Comparison of ENCODE assay signal across 25 mouse cellular contexts in genomic region chr13:59661966-59662365, GRCm38 (mm10). TPM values are rescaled to one million over a fixed set of nuclear protein-coding genes. Genes with fewer than 3 reads are reported as not detected.
"Had no signal": no experiment of that assay in that cellular context is flagged by ENCODE, and none has a peak within 500 bp of the region (broad histone marks: within the 10 kb centered on the region; RNA-seq: fewer than 3 reads in every experiment).

No protein-coding gene starts in this region.

- H3K36me3 ChIP-seq: midbrain, embryonic 15.5 days had no signal

- H3K9ac ChIP-seq: lung, embryonic 14.5 days; midbrain, embryonic 12.5 days; midbrain, embryonic 15.5 days; neural tube, embryonic 12.5 days had no signal

- H3K9me3 ChIP-seq: midbrain, embryonic 12.5 days; midbrain, embryonic 15.5 days had no signal

- DNase-seq: lung, adult 18-20 months; lung, embryonic 14.5 days; lung, postnatal 10 days; lung, postnatal 4 days; right cerebral cortex, postnatal 14 days; spleen, adult 18-20 months; thymus, adult 18-20 months; thymus, postnatal 14 days; thymus, postnatal 36 days had no signal

- H3K27me3 ChIP-seq: midbrain, embryonic 12.5 days; midbrain, embryonic 15.5 days; neural tube, embryonic 12.5 days had no signal

- ATAC-seq: midbrain, embryonic 15.5 days had no signal

- H3K4me3 ChIP-seq: midbrain, embryonic 10.5 days; midbrain, embryonic 12.5 days; midbrain, embryonic 15.5 days; neural tube, embryonic 12.5 days had no signal

- H3K27ac ChIP-seq: midbrain, embryonic 10.5 days; midbrain, embryonic 12.5 days; midbrain, embryonic 15.5 days; neural tube, embryonic 12.5 days had no signal

- H3K4me2 ChIP-seq: lung, embryonic 14.5 days; midbrain, embryonic 12.5 days; midbrain, embryonic 15.5 days; neural tube, embryonic 12.5 days had no signal

RNA-seq across cellular contexts. Expression of gene 4921517D22Rik, which starts 31.9 kb away (rescaled TPM):
- total RNA-seq: megakaryocyte, adult 5-6 weeks; megakaryocyte-erythroid progenitor cell, adult 5-6 weeks; midbrain, postnatal 0 days; monocyte, adult 5-6 weeks had no signal
- polyA plus RNA-seq: liver, embryonic 16.5 days; lung, embryonic 14.5 days; lung, embryonic 16.5 days; midbrain, embryonic 10.5 days; midbrain, embryonic 12.5 days; midbrain, embryonic 15.5 days; midbrain, postnatal 0 days; neural tube, embryonic 12.5 days; neural tube, embryonic 14.5 days; stomach, embryonic 14.5 days; stomach, embryonic 16.5 days; thymus, postnatal 0 days; urinary bladder, adult 2 months had no signal

RNA-seq across cellular contexts. Expression of gene Spata31d1a, which starts 48.2 kb away (rescaled TPM):
- total RNA-seq: midbrain, postnatal 0 days; monocyte, adult 5-6 weeks; neutrophil, adult 5-6 weeks had no signal
- polyA plus RNA-seq: lung, embryonic 14.5 days; lung, embryonic 16.5 days; midbrain, postnatal 0 days; neural tube, embryonic 12.5 days; stomach, embryonic 16.5 days; thymus, postnatal 0 days; urinary bladder, adult 2 months had no signal

RNA-seq across cellular contexts. Expression of gene Spata31d1b, which starts 50.1 kb away (rescaled TPM):
- total RNA-seq: megakaryocyte, adult 5-6 weeks; megakaryocyte-erythroid progenitor cell, adult 5-6 weeks; neutrophil, adult 5-6 weeks had no signal
- polyA plus RNA-seq: liver, embryonic 16.5 days; lung, embryonic 14.5 days; lung, embryonic 16.5 days; midbrain, embryonic 10.5 days; midbrain, embryonic 12.5 days; midbrain, embryonic 15.5 days; midbrain, postnatal 0 days; neural tube, embryonic 12.5 days; neural tube, embryonic 14.5 days; stomach, embryonic 14.5 days; stomach, embryonic 16.5 days; urinary bladder, adult 2 months had no signal
